Mouse (Mus musculus) lung, postnatal 10 days (tissue): ENCODE data around the gene Uhrf2.

Experiments
- DNase-seq: peaks from one replicate; pipeline ENCODE4 v3.0.0; 2021

Gene Uhrf2

GRCm38 (mm10) chr19:30051479-30051878 is 21.2 kb downstream of the Uhrf2 start:
- DNase-seq, result no peak

DNA sequence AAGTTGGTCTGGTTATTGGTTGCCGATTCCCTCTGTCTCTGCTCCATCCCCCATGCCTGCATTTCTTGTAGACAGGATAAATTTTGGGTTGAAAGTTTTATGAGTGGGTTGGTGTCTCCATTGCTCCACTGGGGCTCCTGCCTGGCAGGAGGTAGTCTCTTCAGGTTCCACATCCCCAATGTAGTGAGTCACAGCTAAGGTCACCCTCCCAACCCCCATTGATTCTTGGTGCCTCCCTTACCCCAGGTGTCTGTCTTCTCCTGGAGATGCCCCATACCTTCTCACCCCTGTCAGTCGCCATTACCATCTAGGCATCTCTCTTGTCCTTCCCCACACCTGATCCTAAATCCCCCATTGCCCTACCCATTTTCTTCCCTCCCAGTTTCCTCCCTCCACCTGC is 23.9 kb downstream of the Uhrf2 start:
- no peak for DNase-seq

DNA sequence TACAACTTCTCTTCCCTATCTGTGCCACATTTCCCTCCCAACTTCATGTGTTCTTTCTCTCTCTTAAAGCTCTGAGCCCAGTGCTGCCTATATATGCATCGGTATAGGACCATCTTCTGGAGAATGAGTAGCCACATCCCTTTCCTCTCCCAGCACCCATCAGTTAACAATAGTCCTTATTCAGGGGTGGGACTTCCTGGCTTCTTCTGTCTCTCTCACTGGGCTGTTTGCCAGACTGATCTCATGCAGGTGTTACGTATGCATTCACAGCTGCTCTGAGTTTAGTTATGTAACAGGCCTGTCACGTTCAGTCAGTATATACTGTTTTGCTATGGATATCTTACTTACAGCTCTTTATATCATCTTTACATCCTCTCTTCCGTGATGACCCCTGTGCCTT is 35.5 kb downstream of the Uhrf2 start:
- peak; percentile 5 for DNase-seq

- no peak for DNase-seq
Observed at GRCm38 (mm10) chr19:30090163-30090562, 59.9 kb downstream of the Uhrf2 start.

- DNase-seq, result no peak
Observed at GRCm38 (mm10) chr19:30091644-30092295, 61.5 kb downstream of the Uhrf2 start.

DNA sequence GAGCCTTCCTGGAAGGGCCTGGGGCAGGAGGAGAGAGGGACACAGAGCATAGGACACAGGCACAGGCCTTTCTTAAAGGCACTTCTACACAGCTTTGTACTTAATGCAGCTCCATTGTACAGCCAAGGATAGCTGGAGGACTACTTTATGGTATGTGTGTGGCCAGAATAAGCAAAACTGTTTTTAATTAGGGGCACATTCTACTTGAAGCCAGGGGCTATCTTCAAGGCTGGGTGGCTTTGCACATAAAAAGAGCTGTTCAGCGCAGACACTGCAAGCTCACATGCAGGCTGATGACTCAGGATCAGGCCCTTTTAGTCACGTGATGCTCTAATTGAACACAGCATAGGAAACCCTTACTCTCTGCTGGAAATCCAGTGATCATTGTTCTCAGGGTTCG is 65.9 kb downstream of the Uhrf2 start:
- no peak for DNase-seq

GRCm38 (mm10) chr19:30097039-30097438 is 66.7 kb downstream of the Uhrf2 start:
- no peak for DNase-seq

- DNase-seq, result no peak
Observed at GRCm38 (mm10) chr19:30100571-30100970, 70.3 kb downstream of the Uhrf2 start.

DNA sequence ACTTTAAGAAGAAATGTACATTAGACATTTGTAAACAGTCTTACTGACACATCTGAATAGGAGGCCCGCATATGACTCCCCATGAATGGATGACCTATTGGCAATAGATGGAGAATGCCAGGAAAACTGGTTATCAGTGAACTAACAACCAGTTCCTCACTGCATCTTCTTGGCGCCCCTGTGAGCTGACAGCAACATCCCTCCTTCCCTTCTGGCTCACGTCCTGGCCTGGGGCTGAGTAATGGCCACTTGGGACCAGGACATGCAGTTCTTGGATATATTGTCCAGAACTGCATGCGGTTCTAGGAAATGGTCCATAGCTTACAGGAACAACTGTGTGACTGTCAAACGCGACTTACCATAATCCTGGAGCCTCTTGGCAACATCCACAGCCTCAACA is 72.3 kb downstream of the Uhrf2 start:
- DNase-seq, result no peak

DNA sequence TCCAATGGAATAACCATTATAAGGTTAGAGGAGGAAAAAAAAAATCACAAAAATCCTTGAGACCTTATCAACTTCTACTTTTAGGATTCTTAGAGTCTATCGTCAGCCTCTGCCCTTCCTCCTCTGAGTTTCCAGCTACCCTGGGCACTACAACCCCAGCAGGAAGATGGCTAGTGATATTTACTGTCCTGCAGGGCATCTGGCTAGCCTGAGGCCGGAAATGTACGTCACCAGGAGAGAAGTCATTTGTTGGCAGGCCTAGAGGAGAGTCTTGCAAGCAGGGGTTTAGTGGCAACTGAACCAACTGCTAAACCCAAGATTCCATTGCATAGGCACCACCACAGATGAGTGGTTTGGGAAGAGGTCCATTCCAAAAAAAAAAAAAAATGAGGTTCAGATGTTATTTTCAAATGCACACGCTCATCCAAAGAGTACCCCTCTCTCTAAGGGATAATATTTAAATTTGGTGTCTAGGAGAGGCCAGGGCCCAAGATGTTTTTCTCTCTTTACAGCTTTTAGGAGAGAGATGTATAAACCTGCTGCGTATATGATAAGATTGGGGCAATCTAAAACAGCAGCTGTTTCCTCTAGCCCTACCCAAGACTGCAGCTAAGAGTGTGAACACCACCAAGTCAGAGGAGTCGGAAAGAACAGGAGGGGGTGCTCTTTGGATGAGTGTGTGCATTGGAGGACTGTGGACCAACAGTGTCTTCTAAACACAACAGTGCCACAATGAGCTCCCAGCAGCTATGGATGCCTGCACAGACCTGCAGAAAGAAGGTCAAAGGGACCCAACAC is 74.9 kb downstream of the Uhrf2 start:
- DNase-seq, result no peak

GRCm38 (mm10) chr19:30107221-30107845 is 77.0 kb downstream of the Uhrf2 start:
- no peak for DNase-seq

GRCm38 (mm10) chr19:30108616-30109015 is 78.3 kb downstream of the Uhrf2 start:
- DNase-seq, result no peak

- no peak for DNase-seq
Observed at GRCm38 (mm10) chr19:30109122-30109521, 78.8 kb downstream of the Uhrf2 start.

DNA sequence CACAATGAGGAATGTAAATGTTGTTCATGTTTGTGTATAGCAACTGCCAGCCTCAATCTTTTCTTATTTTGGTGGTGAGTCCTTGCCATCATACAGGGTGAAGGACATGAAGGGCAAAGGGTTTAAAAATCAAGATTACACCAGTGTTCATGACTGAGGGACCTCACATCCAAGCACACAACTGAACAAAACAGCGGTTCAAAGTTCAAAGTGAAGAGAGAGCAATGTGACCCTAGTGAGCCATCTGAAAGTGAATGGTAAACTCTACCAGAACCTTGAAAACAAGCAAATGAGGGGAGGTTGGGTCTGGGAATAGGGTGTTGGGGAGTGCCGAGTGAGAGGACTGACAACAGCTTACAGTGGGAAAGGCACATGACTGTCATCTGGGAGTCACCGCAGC is 81.1 kb downstream of the Uhrf2 start:
- DNase-seq, result no peak

- DNase-seq, result no peak
Observed at GRCm38 (mm10) chr19:30112961-30113688, 82.8 kb downstream of the Uhrf2 start.

- peak; percentile 25 for DNase-seq
Observed at GRCm38 (mm10) chr19:30114919-30115441, 84.7 kb downstream of the Uhrf2 start.

DNA sequence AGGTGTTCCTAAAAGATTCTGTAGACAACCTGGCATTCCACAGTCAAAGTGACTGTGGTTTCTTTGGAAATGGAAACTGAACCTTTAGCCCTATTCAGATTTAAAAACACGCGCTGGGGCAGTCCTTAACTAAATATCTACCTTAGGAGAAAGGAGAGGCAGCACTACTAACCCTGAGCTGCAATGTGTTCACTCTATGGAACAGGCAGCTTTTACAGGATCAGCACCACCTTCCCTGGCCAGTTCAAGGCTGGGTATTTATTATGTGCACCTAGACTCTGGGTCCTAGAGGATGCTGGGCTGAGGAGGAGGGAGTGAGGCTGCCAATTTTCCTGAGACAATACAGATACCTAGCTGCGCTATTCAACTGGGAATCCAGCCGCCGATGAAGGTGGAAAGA is 85.3 kb downstream of the Uhrf2 start:
- no peak for DNase-seq

- DNase-seq, result no peak
Observed at GRCm38 (mm10) chr19:30117241-30117640, 86.9 kb downstream of the Uhrf2 start.

- DNase-seq, result no peak
Observed at GRCm38 (mm10) chr19:30117775-30118174, 87.5 kb downstream of the Uhrf2 start.

- DNase-seq, result no peak
Observed at GRCm38 (mm10) chr19:30118344-30119312, 88.3 kb downstream of the Uhrf2 start.

DNA sequence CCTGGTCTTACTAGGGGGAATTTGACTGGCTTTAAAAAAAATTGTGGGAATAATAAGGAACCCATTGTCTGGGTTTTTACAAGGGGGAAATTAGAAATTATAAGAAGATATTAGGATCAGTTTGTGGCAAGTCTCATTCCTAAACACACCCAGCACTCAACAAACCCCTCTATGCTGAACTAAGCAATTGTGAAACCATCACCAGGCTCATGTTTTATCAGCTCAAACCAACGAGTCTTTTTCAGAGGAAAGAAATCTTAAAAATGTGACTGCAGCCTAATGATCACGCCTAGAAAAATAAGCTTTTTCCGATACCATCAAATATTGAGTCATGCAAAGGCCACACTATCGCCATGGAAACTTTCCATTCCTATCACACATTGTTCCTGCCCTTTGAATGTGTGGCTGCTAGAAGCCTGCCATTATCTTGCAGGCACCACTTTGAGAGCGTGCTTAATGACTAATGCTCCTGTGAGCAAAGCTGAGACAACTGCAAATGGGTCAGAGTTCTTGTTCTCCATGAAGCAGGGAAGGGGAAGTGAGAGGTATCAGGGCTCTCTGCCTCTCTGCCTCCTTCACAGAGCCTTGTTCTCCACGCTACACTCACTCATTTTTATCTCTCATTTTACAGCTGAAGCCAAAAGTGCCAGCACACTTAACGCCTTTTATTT is 94.8 kb downstream of the Uhrf2 start:
- no peak for DNase-seq
